Mouse (Mus musculus): ENCODE data around the gene Scp2.

DNA sequence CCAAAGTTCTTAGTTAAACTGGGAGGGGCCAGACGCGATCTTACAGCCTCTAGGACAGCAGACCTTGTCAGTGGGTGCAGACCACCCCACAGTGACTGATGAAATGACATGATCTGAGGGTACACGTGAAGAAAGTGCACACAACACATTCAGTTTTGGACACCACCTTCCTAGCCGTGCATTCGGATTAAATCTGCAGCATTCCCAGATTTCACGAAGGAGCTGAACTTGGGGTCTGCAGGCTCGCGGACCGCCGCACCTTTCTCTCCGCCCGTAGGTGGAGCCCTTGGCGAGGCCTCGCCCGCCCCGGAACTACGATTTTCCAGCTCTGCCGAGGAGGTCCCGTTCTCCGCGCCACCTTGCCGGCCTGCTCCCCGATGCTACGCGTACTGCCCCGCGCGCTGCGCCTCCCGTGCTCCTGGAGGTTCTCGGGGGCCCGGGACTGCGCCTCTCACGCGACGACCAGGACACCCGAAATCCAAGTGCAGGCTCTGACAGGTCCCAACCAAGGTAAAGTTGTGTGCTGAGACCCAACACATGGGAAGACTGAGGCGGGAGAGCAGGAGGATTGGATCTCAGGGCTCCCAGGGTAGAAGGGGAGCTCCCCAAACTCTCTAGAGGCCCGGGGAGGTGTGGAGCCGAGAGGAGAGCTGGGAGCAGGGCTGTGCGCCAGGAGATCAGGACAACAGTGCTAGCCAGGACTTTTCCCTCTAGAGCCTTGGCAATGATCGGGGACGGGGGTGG lies 20.5 kb upstream of the Scp2 start, which contains the start of gene Echdc2:
- TF ChIP-seq POLR2A (IDR thresholded peaks at IDR 0.05; ENCODE audit: insufficient read depth, low read depth, low read length) (no peak), CTCF (IDR thresholded peaks at IDR 0.05) (peak; percentile 61), EP300 (IDR thresholded peaks at IDR 0.05; ENCODE audit: insufficient read depth, low read depth, low read length) (no peak)

Data from heart, adult 2 months (tissue).